Mouse (Mus musculus): ENCODE data around the gene Rfxank.

DNA sequence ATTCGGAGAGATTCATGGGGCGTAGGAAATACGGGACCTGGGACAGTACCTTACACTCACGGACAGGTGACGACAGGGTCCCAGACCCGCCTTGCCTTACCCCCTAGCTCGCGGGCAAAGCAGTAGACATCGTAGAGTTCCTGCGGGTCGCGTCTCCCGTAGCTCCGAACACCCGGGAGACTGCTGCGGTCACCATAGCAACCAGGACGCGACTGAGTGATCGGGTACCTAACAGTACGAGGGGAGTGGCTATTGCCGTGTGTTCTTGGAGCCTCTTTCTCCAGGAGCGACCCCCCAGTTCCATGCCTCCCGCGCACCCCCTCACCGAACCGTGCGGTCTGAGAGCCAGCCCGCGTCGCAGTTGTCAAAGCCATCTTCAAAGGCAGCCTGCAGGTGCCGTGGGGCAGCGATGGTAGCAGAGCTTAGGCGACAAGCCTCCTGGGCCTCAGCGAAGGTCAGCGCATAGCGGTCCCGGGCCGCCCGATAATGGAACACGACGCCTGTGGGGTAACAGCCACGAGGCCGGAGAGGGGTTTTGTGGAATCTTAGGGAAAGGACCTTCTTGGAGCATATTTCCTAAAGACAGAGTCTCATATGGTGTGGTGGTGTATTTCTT lies 26.4 kb downstream of the Rfxank start:
- no peak for TF ChIP-seq TCF3 (IDR thresholded peaks at IDR 0.05; ENCODE audit: insufficient read length, low read depth)
- no peak for TF ChIP-seq MAX (IDR thresholded peaks at IDR 0.05; ENCODE audit: low read depth)
- TF ChIP-seq SRF (IDR thresholded peaks at IDR 0.05; ENCODE audit: control insufficient read depth, insufficient read length, low read depth) = no peak
- TF ChIP-seq POLR2A (IDR thresholded peaks at IDR 0.05; ENCODE audit: insufficient read length, low read depth) = no peak
- no peak for TF ChIP-seq MYOD1 (IDR thresholded peaks at IDR 0.05; ENCODE audit: control insufficient read depth in 1 of 3, insufficient read length in 2 of 3, low read depth in 2 of 3)
- TF ChIP-seq E2F4 (IDR thresholded peaks at IDR 0.05; ENCODE audit: insufficient read depth) = no peak
- no peak for TF ChIP-seq POLR2AphosphoS2 (IDR thresholded peaks at IDR 0.05; ENCODE audit: insufficient read length, low read depth)

Measured in myocyte (in vitro differentiated cells).